Mouse (Mus musculus) cortical plate, adult 2 months (tissue): Measurements from ENCODE around the gene Ptprk. TPM values are rescaled to one million over a fixed set of nuclear protein-coding genes. Genes with fewer than 3 reads are reported as not detected.

ENCODE experiments used
- H3K27ac ChIP-seq: fragments of 200-500 bp; 2 replicates; pipeline ENCODE4 v1.5.1; 2012; ENCODE audit warnings: low read length, control low read depth, inconsistent platforms; ENCODE audit not compliant: insufficient read depth
- H3K4me1 ChIP-seq: fragments of 200-500 bp; 2 replicates; pipeline ENCODE4 v1.6.1; 2011; ENCODE audit warnings: low read length; ENCODE audit not compliant: control insufficient read depth, insufficient read depth
- H3K4me3 ChIP-seq: fragments of 200-500 bp; 2 replicates; pipeline ENCODE4 v1.5.1; 2011; ENCODE audit warnings: mild to moderate bottlenecking, low read length, control low read depth; ENCODE audit not compliant: insufficient read depth
- CTCF ChIP-seq: fragments of 200-500 bp; IDR thresholded peaks from 2 replicates; pipeline ENCODE4 v1.5.1; 2011; ENCODE audit warnings: mild to moderate bottlenecking, control low read depth, low read length; ENCODE audit not compliant: insufficient read depth; ENCODE audit errors: extremely low read depth
- POLR2A ChIP-seq: fragments of 200-500 bp; IDR thresholded peaks from 2 replicates; pipeline ENCODE4 v1.6.1; 2011; ENCODE audit warnings: mild to moderate bottlenecking, low read length, control low read depth; ENCODE audit not compliant: insufficient read depth; ENCODE audit errors: extremely low read depth
- polyA plus RNA-seq: library from polyadenylated mRNA; depleted of rRNA; stranded (reverse); fragments of >200 nt; gene quantifications from 2 replicates; pipeline ENCODE4 v1.2.3, GENCODE M21; 2012

The Ptprk gene
- polyA plus RNA-seq, 1 experiment: 45.0 TPM

GRCm38 (mm10) chr10:28105247-28105646 is 30.6 kb downstream of the Ptprk start:
- Histone ChIP-seq H3K4me1 (no peaks in the 10 kb centered on the region), H3K4me3 (no peak overlapping the region), H3K27ac (no peak overlapping the region)
- TF ChIP-seq CTCF: no peak
- TF ChIP-seq POLR2A: no peak

GRCm38 (mm10) chr10:28112826-28113589 is 38.4 kb downstream of the Ptprk start:
- Histone ChIP-seq H3K27ac (no peak overlapping the region), H3K4me3 (no peak overlapping the region), H3K4me1 (peaks cover 5% of the 10 kb centered on the region)
- no peak for TF ChIP-seq CTCF

DNA sequence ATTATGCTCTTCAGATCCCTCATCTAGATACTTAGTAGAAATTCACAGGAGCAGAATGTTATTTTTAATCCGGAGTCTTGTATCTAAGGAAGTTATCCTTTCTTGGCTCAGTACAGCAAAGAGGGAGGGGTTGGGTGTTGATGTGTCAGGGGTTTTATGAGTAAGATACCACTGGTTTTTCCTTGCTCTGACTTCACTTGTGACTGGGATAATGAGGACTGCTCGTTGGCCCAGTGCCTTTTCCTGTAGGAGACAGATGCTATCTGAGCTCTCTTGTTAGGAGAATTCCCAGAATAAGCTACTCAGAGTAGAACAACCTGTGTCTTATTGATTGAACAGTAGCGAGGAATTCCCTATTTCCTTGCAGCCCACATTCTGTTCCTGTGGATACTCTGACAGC is 39.3 kb downstream of the Ptprk start:
- Histone ChIP-seq H3K27ac (0 out of 2 replicates have a peak overlapping the region, but pooled peaks have one; percentile 5), H3K4me3 (no peak overlapping the region), H3K4me1 (peaks cover 5% of the 10 kb centered on the region)
- TF ChIP-seq CTCF: no peak
- TF ChIP-seq POLR2A: no peak

DNA sequence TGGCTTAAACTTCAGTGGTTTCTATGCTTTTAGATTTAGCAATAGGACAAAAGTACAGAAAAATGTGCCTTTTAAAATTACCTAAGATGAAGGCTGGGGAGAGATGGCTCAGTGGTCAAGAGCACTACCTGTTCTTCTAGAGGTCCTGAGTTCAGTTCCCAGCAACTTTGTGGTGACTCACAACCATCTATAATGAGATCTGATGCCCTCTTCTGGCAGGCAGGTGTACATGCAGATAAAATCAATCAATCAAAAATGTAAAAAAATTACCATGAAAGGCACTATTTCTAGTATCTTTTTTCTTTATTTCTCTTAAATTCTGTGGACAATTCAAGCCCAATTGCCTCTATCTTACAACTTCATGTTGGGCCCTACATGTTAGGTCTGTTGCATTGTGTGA is 42.4 kb downstream of the Ptprk start:
- H3K4me3 ChIP-seq: no peak overlapping the region
- TF ChIP-seq CTCF: no peak
- TF ChIP-seq POLR2A: no peak
- peaks cover 5% of the 10 kb centered on the region for H3K4me1 ChIP-seq
- no peak overlapping the region for H3K27ac ChIP-seq

GRCm38 (mm10) chr10:28118783-28119365 is 44.3 kb downstream of the Ptprk start:
- no peak overlapping the region for H3K27ac ChIP-seq
- TF ChIP-seq CTCF: no peak
- no peak for TF ChIP-seq POLR2A

GRCm38 (mm10) chr10:28123881-28124280 is 49.3 kb downstream of the Ptprk start:
- H3K4me1 ChIP-seq: peaks cover 5% of the 10 kb centered on the region; the same call in 1 of the 2 replicates
- TF ChIP-seq CTCF (no peak), POLR2A (no peak)
- no peak overlapping the region for H3K27ac ChIP-seq
- H3K4me3 ChIP-seq: no peak overlapping the region

More at GRCm38 (mm10) chr10:28118783-28119365, 44.3 kb downstream of the Ptprk start:
- H3K4me1 ChIP-seq: peaks cover 5% of the 10 kb centered on the region
- H3K4me3 ChIP-seq: no peak overlapping the region

DNA sequence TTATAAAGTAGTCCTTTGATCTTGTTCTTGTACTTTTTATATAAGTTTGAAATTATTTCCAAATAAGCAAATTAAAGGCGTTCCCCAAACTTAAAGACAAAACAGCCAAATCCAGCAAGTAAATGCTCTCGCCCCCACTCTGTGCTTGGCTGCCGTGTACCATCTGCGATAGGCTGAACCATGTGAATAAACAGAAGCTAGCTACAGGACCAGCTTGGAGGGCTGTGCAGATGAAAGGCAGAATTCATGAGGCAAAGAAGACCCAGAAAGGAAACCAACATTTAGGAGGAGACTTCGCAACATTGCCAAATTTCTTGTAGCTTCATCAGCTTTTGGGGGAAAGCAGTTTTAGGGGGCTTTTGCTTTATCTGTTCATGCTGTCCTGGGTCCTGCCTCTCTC is 53.4 kb downstream of the Ptprk start:
- Histone ChIP-seq H3K27ac (peak overlapping the region; percentile 77), H3K4me3 (no peak overlapping the region), H3K4me1 (peaks cover 6% of the 10 kb centered on the region; the same call in 1 of the 2 replicates)
- TF ChIP-seq POLR2A: 0 out of 2 replicates have a peak, but pooled peaks have one; percentile 9
- no peak for TF ChIP-seq CTCF

- TF ChIP-seq CTCF: no peak
- no peak for TF ChIP-seq POLR2A
- peaks cover 6% of the 10 kb centered on the region; the same call in 1 of the 2 replicates for H3K4me1 ChIP-seq
- peak overlapping the region; percentile 77 for H3K27ac ChIP-seq
- H3K4me3 ChIP-seq: no peak overlapping the region
These were observed 53.8 kb downstream of the Ptprk start for GRCm38 (mm10) chr10:28128450-28128849.

- Histone ChIP-seq H3K4me1 (peaks cover 6% of the 10 kb centered on the region; the same call in 1 of the 2 replicates), H3K27ac (peak overlapping the region; percentile 37; the same call in 1 of the 2 replicates), H3K4me3 (no peak overlapping the region)
- TF ChIP-seq POLR2A (no peak), CTCF (no peak)
These were observed 55.8 kb downstream of the Ptprk start for GRCm38 (mm10) chr10:28130422-28130821.

- no peak for TF ChIP-seq POLR2A
- no peak for TF ChIP-seq CTCF
- Histone ChIP-seq H3K4me1 (peaks cover 2% of the 10 kb centered on the region; the same call in 1 of the 2 replicates), H3K4me3 (no peak overlapping the region), H3K27ac (0 out of 2 replicates have a peak overlapping the region, but pooled peaks have one; percentile 7)
These were observed 59.1 kb downstream of the Ptprk start for GRCm38 (mm10) chr10:28133770-28134169.
